Mouse (Mus musculus): ENCODE measurements around the gene Top3b. TPM values are rescaled to one million over a fixed set of nuclear protein-coding genes. Genes with fewer than 3 reads are reported as not detected.
"Not testable (repeated sequence)": the region's sequence is repeated elsewhere in the genome, so short reads cannot be mapped to it uniquely, and the experiment has no call there.

Gene Top3b
- polyA plus RNA-seq, 1 experiment from 2014 or later: 64.0 TPM

DNA sequence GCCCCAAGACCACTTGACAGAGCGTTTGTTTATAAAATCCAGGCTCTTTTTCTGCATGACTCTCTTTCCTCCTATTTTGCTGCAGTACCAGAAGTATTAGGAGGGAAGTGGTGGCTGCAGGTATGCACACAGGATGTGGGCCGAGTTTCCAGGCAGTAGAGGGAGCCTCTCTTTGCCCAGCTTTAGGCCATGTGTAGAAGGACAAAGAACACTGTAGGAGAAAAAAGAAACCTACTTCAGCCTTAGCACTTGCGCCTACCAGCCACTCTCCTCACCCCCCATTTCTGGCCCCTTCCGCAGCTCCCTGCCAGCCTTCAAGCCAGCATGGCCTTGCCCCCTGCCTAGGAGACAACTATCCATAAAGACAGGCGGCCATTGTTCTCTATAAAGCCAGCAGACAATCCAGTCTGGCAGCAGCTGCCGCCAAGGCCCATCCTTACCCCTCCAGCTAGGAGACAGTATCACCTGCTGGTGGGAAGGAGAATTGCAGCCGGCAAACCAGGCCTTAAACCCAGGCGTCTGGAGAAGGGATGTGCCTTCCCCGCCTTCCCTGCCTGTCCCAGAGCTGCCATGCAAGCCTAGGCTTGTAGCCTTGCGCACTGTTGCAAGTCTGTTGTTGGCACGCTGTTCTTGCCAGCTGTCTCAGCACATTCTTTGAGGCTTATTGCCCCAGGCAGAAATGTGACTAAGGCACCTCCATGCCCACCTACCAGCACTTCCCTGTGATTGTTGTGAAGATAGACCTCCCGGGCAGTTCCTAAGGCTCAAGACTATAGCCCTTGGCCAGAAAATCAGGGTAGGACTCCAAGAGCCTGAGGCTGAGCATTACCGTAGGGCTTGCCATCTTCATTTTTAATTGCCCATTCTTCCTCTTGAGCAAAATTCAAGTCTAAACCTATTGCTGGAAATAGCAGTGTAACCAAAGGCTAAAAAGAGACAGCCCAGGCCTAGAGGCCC, 41.4 kb downstream of the Top3b start:
- DNase-seq (ENCODE audit: low spot score) (peak; percentile 82), ATAC-seq (replicated peaks; ENCODE audit: low FRiP score, low TSS enrichment, low read depth) (peak; percentile 80)
- H3K27me3 ChIP-seq (replicated peaks; ENCODE audit: control insufficient read depth, insufficient read depth, low read length): no peaks in the 10 kb centered on the region
- no peak overlapping the region for H3K9ac ChIP-seq (ENCODE audit: low read length)
- peak overlapping the region; percentile 62 for H3K27ac ChIP-seq (ENCODE audit: low read depth)
- H3K4me1 ChIP-seq (replicated peaks; ENCODE audit: control insufficient read depth, insufficient read depth, low read length): no peaks in the 10 kb centered on the region
- no peaks in the 10 kb centered on the region for H3K9me3 ChIP-seq (ENCODE audit: control insufficient read depth, low read length)
- H3K4me2 ChIP-seq (ENCODE audit: low read length): no peak overlapping the region
- peaks cover 80% of the 10 kb centered on the region for H3K36me3 ChIP-seq (ENCODE audit: control insufficient read depth, insufficient read depth, low read length)
- WGBS: 45% methylated on average over 13 of the region's 13 CpGs
- H3K4me3 ChIP-seq (ENCODE audit: low read depth, low read length): no peak overlapping the region

DNA sequence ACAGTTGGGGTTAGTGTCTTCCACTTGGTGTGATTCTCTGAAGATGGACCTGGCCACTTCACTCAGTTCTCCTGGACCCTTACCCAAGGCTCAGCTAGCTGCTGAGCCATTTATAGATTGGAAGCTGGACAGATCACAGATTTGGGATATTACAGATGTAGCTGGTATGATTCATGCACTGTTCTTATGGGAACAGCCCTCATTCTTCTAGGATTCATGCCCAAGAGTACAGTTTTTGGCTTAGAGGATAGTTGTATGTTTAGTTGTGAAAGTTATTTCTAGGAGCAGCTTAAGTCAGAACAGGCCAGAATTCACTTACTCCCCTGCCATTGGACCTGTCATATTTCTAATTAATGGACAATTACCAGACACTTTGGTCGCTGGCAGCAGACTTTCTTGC, 42.9 kb downstream of the Top3b start:
- Histone ChIP-seq H3K9me3 (ENCODE audit: control insufficient read depth, low read length) (no peaks in the 10 kb centered on the region), H3K4me2 (ENCODE audit: low read length) (no peak overlapping the region), H3K4me1 (replicated peaks; ENCODE audit: control insufficient read depth, insufficient read depth, low read length) (no peaks in the 10 kb centered on the region), H3K36me3 (ENCODE audit: control insufficient read depth, insufficient read depth, low read length) (peaks cover 86% of the 10 kb centered on the region), H3K27ac (ENCODE audit: low read depth) (no peak overlapping the region), H3K4me3 (ENCODE audit: low read depth, low read length) (no peak overlapping the region), H3K9ac (ENCODE audit: low read length) (no peak overlapping the region), H3K27me3 (replicated peaks; ENCODE audit: control insufficient read depth, insufficient read depth, low read length) (no peaks in the 10 kb centered on the region)
- 71% methylated on average over 1 of the region's 1 CpGs for WGBS
- ATAC-seq (replicated peaks; ENCODE audit: low FRiP score, low TSS enrichment, low read depth): no peak
- no peak for DNase-seq (ENCODE audit: low spot score)

DNA sequence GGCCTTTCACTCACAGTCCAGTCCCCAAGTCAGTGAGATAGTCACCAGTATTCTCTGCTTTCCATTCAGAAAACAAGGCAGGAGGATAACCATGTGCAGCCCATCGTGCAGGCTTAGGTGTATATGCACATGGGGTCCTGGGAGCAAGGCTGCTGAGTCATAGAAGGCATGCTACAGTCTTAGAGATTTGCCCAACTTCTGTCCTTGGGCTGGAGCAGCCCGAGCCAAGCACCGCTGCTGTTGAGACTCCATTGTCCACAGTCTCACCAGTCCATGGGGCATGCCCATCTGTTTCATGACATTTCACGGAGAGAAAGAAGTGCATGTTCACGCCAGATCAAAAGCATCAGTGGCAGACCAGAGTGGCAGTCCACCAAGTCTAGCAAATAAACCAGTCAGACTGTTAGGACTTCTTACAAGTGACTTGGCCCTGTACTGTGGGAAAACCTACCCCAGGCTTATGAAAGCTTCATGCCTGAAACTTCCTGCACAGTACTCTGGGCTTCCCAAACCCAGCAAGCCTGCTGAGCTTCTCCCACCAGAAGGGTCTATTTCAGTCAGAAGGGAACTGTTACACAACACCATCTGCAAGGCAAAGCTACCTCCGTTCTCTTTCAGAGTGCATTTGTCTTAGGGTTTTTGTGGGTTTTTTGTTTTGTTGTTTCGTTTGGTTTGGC, 48.0 kb downstream of the Top3b start:
- peaks cover 92% of the 10 kb centered on the region for H3K36me3 ChIP-seq (ENCODE audit: control insufficient read depth, insufficient read depth, low read length)
- H3K27me3 ChIP-seq (replicated peaks; ENCODE audit: control insufficient read depth, insufficient read depth, low read length): no peaks in the 10 kb centered on the region
- H3K4me2 ChIP-seq (ENCODE audit: low read length): no peak overlapping the region
- H3K27ac ChIP-seq (ENCODE audit: low read depth): no peak overlapping the region
- H3K4me3 ChIP-seq (ENCODE audit: low read depth, low read length): no peak overlapping the region
- H3K4me1 ChIP-seq (replicated peaks; ENCODE audit: control insufficient read depth, insufficient read depth, low read length): no peaks in the 10 kb centered on the region
- no peak for DNase-seq (ENCODE audit: low spot score)
- H3K9me3 ChIP-seq (ENCODE audit: control insufficient read depth, low read length): no peaks in the 10 kb centered on the region
- 93% methylated on average over 7 of the region's 7 CpGs for WGBS
- no peak for ATAC-seq (replicated peaks; ENCODE audit: low FRiP score, low TSS enrichment, low read depth)
- no peak overlapping the region for H3K9ac ChIP-seq (ENCODE audit: low read length)

DNA sequence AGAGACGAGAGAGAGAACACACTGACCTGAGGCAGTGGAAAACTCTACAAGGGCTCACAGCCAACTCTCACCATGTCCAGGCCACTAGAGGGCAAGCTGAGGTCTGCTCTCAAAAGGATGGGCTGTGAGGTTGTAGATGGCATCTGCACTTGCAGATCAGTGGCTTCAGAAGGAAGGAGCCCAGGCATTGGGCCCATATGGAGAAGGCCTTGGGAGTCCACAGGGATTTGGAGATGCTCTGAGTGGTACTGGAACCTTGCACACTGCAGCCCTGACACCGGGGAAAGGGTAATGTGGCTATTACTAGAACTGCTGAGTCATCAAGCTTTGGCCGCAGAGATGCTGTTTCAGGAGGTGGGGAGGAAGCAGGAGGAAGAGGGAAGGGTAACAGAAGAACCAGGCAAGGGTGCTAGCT, 50.5 kb downstream of the Top3b start:
- no peak overlapping the region for H3K4me3 ChIP-seq (ENCODE audit: low read depth, low read length)
- ATAC-seq (replicated peaks; ENCODE audit: low FRiP score, low TSS enrichment, low read depth): no peak
- H3K9ac ChIP-seq (ENCODE audit: low read length): no peak overlapping the region
- no peak overlapping the region for H3K4me2 ChIP-seq (ENCODE audit: low read length)
- no peak for DNase-seq (ENCODE audit: low spot score)
- H3K4me1 ChIP-seq (replicated peaks; ENCODE audit: control insufficient read depth, insufficient read depth, low read length): no peaks in the 10 kb centered on the region
- H3K27ac ChIP-seq (ENCODE audit: low read depth): no peak overlapping the region
- H3K36me3 ChIP-seq (ENCODE audit: control insufficient read depth, insufficient read depth, low read length): peaks cover 77% of the 10 kb centered on the region
- H3K9me3 ChIP-seq (ENCODE audit: control insufficient read depth, low read length): no peaks in the 10 kb centered on the region
- WGBS: 69% methylated on average over 3 of the region's 3 CpGs
- no peaks in the 10 kb centered on the region for H3K27me3 ChIP-seq (replicated peaks; ENCODE audit: control insufficient read depth, insufficient read depth, low read length)

DNA sequence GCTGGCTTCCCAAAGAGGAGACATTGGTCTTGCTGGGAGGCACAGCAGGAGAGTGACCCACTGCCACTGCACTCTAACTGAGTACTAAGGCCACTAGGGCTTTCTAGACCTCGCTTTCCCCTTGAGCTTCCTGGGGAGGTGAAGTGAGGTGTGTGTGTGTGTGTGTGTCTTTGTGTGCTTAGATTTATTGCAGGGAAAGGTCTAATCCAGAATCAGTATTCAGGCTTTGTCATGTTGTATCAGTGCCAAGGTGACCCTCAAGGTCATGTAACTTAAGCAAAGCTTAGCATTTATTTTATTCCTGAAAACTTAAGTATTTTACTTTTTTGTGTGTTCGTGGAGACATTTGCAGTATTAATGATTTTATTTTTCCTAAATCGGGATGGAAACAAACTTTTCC, 53.9 kb downstream of the Top3b start:
- Histone ChIP-seq H3K4me1 (replicated peaks; ENCODE audit: control insufficient read depth, insufficient read depth, low read length) (no peaks in the 10 kb centered on the region), H3K27ac (ENCODE audit: low read depth) (no peak overlapping the region), H3K27me3 (replicated peaks; ENCODE audit: control insufficient read depth, insufficient read depth, low read length) (no peaks in the 10 kb centered on the region), H3K36me3 (ENCODE audit: control insufficient read depth, insufficient read depth, low read length) (peaks cover 50% of the 10 kb centered on the region), H3K9ac (ENCODE audit: low read length) (no peak overlapping the region), H3K4me3 (ENCODE audit: low read depth, low read length) (no peak overlapping the region), H3K9me3 (ENCODE audit: control insufficient read depth, low read length) (no peaks in the 10 kb centered on the region), H3K4me2 (ENCODE audit: low read length) (no peak overlapping the region)
- 93% methylated on average over 3 of the region's 3 CpGs for WGBS
- no peak for DNase-seq (ENCODE audit: low spot score)
- no peak for ATAC-seq (replicated peaks; ENCODE audit: low FRiP score, low TSS enrichment, low read depth)

DNA sequence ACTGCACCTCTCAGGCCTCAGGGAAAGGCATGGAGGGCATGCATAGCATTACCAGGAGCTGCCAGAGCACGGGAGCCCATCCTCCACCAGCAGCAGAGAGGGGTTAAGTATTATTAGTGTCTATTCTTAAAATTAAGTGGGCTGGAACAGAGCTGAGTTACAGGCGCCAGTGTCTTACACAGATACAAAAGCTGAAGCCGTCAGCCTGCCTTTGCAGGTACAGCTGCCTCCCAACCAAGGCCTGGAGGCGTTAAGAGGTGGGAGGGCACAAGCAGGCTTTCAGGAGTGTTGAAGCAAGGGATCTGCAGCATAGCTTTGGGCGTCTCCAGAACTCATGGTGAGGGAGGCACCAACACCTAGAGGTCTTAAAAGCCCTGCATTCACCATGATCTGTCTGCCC, 56.0 kb downstream of the Top3b start:
- DNase-seq (ENCODE audit: low spot score) (no peak), ATAC-seq (replicated peaks; ENCODE audit: low FRiP score, low TSS enrichment, low read depth) (no peak)
- H3K9ac ChIP-seq (ENCODE audit: low read length): no peak overlapping the region
- peaks cover 31% of the 10 kb centered on the region for H3K36me3 ChIP-seq (ENCODE audit: control insufficient read depth, insufficient read depth, low read length)
- 85% methylated on average over 5 of the region's 5 CpGs for WGBS
- no peak overlapping the region for H3K27ac ChIP-seq (ENCODE audit: low read depth)
- H3K4me2 ChIP-seq (ENCODE audit: low read length): no peak overlapping the region
- H3K27me3 ChIP-seq (replicated peaks; ENCODE audit: control insufficient read depth, insufficient read depth, low read length): no peaks in the 10 kb centered on the region
- no peak overlapping the region for H3K4me3 ChIP-seq (ENCODE audit: low read depth, low read length)
- no peaks in the 10 kb centered on the region for H3K9me3 ChIP-seq (ENCODE audit: control insufficient read depth, low read length)
- no peaks in the 10 kb centered on the region for H3K4me1 ChIP-seq (replicated peaks; ENCODE audit: control insufficient read depth, insufficient read depth, low read length)

DNA sequence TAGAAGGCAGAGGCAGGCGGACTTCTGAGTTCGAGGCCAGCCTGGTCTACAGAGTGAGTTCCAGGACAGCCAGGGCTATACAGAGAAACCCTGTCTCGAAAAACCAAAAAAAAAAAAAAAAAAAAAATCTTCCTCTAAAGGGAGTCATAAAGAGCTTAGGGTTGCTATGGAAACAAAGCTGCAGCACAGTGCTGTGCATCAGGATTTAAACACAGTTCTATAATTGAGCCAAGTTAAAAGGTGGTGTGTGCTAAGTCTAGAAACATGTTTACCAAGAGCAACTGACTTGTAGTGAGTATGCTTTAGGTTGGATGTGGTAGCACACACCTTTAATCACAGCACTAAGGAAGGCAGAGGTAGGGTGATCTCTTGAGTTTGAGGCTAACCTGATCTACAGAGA, 58.4 kb downstream of the Top3b start:
- WGBS: 60% methylated on average over 3 of the region's 3 CpGs
- H3K27me3 ChIP-seq (replicated peaks; ENCODE audit: control insufficient read depth, insufficient read depth, low read length); DNase-seq (ENCODE audit: low spot score); H3K4me1 ChIP-seq (replicated peaks; ENCODE audit: control insufficient read depth, insufficient read depth, low read length); H3K4me2 ChIP-seq (ENCODE audit: low read length); H3K4me3 ChIP-seq (ENCODE audit: low read depth, low read length); ATAC-seq (replicated peaks; ENCODE audit: low FRiP score, low TSS enrichment, low read depth); H3K9ac ChIP-seq (ENCODE audit: low read length); H3K9me3 ChIP-seq (ENCODE audit: control insufficient read depth, low read length); H3K36me3 ChIP-seq (ENCODE audit: control insufficient read depth, insufficient read depth, low read length); H3K27ac ChIP-seq (ENCODE audit: low read depth): not testable (repeated sequence)

DNA sequence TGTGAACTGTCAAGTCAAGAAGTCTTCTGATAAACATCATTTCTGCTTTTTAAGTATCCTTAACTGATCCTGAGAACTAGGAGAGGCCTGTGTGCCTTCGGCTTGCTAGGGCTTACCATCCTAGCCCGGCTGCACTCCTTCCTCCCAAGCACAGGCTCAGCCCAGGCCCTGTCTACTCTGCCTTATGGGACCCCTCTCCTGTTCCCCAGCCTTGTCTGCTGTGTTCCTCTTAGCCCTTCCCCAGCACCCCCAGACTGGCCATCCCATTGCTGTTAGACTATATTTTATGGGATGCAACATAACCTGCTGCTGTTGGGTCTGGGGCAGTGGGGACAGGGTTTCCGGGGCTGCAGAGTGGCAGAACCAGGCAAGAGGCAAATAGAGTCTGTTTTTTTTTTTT, 59.8 kb downstream of the Top3b start:
- Histone ChIP-seq H3K27me3 (replicated peaks; ENCODE audit: control insufficient read depth, insufficient read depth, low read length) (no peaks in the 10 kb centered on the region), H3K4me3 (ENCODE audit: low read depth, low read length) (no peak overlapping the region), H3K4me1 (replicated peaks; ENCODE audit: control insufficient read depth, insufficient read depth, low read length) (no peaks in the 10 kb centered on the region), H3K9me3 (ENCODE audit: control insufficient read depth, low read length) (peaks cover 3% of the 10 kb centered on the region; the same call in 1 of the 2 replicates), H3K27ac (ENCODE audit: low read depth) (no peak overlapping the region), H3K9ac (ENCODE audit: low read length) (no peak overlapping the region), H3K4me2 (ENCODE audit: low read length) (no peak overlapping the region), H3K36me3 (ENCODE audit: control insufficient read depth, insufficient read depth, low read length) (0 out of 2 replicates have a peak, but pooled peaks cover 3% of the 10 kb centered on the region)
- 98% methylated on average over 3 of the region's 3 CpGs for WGBS
- no peak for DNase-seq (ENCODE audit: low spot score)
- ATAC-seq (replicated peaks; ENCODE audit: low FRiP score, low TSS enrichment, low read depth): no peak
